Mouse (Mus musculus) thymus, postnatal 25 days (tissue): ENCODE results near the gene Morn5.

Source experiments
- DNase-seq: peaks from one replicate; pipeline ENCODE4 v3.0.0; 2022

Morn5 gene

DNA sequence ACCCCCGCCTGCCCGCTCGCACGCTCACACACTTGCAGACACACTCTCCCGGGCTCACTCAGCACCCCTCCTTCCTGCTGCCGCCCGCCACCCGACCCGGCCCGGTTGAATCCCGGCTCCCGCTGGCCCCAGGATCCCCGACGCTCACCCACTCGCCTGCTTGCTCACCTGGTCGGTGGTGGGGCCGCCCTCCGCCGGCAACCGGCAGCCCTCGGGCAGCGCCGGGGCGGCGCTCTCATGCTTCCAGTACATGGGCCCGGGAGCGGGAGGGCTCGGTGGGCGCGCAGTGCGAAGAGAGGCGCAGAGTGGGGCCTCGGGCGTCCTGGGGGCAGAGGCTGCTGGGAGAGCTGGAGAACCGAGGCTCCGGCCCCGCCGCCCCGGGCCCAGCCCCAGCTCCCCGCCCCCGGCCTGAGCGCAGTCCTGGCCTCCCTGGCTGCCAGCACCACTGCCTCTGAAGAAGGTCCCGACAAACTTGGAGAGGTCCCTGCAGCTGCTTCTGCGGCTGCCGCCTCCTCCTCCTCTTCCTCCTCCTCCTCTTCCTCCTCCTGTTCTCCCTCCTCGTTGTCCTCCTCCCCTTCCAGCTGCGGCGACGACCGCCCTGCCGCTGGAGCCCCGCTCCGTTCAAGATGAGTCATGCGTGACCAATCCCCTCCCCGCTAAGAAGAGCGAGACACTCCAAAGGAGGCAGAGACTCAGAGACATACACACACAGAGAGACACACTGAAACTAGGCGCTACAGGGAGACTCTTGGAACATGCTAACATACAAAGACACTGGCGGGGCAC, 55.9 kb downstream of the Morn5 start, which contains the start of gene Lhx6:
Lhx6 (minus strand) TSS at position 453 of the 786 bp plus-strand sequence.
- DNase-seq: no peak

DNA sequence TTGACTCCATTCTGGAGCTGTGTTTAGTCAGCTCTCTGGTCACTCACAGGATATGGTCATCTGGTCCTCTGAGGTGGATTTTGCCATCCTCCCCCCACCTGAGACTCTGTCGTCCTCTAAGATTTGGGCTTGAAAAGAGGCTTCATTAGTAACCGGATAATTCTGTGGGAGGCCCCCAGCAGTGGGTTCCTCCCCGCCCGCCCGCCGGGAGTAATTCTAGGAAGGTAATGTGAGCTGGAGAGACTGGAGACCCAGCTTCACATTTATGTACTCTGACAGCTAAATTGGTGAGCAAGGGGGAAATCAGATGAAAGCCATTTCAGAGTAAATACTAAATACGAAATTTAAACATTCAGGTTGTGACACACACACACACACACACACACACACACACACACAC, 59.4 kb downstream of the Morn5 start:
- DNase-seq: no peak

DNA sequence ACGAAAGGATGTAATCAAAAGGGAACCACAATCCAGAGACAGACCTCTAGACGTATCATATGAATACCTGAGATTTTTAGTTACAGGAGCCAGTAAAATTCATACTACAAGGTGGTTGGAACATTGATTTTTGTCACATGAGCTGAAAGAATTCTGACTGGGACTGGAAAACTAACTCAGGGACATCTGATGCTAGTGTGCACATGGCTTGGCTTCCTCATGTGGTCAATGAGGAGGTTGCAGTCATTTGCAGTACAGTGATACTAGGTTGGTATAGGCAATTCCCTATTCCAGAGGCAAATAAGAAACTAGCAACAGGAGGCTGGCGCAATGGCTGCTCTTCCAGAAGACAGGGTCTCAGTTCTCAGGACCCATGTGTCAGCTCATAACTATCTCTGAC, 63.4 kb downstream of the Morn5 start:
- DNase-seq: no peak

DNA sequence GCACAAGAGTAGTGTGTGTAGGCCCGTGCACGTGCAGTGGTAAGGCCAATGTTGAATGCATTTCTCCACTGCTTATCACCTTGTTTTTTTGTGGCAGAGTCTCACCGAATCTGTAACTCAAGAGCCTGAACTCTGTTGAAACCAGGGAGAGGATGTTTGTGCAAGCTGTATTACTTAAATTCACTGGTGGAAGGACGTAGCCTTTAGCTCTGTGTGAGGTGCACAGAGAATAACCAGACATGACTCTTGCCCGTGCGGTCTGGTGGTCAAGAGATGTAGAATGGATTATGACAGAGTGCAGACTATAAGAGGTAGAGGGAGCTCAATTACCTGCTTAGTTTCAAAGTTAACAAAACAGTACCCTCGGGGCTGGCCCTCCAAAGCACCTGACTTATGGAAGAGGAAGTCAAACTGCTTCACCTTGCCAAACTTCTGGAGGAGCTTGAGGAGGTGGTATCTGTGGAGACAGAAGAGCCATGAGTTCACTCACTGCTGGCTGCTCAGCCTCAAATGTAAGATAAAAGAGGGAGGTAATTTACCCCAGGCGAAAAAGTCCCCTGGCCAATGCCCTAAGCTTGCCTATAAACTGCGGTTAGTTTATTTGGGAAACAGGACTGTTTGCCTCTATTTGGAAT, 77.7 kb downstream of the Morn5 start:
- no peak for DNase-seq

DNA sequence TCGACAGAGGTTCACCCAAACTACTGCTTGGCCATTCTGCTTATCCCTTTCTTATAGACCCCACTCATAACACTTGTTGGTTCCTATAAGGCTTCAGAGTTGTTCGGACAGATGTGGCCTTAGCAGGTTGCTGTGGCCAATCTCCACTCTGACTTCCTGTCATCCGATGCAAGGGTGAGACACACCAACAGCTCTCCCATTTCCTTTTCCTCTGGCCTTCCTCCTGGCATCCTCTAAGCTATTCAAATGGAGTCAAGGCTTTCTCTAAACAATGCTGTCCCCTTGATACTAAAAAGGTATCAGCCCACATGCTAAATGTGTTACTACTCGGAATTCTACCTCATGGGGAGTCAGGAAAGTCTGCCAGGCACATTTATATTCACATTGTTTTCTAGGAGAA, 78.7 kb downstream of the Morn5 start:
- DNase-seq: no peak

DNA sequence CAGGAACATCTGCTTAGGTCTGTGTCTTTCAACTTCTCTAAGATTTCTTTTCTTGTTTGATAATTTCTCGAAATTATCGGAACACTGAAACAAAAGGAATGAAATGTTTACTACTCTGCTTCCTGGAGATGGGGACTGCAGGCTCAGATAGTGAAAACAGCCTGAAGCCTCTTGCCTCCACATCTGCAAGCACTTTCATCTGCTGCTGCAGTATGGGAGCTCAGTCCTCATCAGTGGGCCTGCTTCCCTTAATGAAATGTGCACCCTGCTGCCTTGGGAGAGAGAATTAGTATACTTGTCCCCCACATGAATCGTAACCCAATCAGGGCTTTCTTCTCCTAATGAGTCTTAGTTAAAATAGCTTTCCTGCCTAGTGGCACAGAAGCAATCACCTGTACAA, 79.8 kb downstream of the Morn5 start:
- no peak for DNase-seq
